Comparison of ENCODE assay signal across 9 mouse cellular contexts in the genomic region with DNA sequence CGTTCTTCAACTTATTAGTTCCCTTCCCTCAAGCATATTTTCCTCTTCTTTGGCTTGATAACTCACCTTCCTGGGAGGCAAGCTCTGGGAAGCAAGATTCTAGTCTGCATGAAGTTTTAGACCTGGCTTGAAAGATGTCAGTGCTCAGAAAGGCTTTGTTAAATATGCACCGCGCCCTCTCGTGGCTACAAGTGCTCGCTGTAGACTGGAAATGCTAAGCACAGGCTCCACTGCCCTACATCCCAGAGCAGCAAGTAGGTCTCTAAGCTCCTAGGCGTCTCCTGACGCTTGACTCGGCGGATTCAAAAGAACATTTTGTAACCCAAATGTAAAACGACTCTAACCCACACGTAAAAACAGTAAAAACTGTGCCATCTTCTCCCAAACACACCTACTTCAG. TPM values are rescaled to one million over a fixed set of nuclear protein-coding genes. Genes with fewer than 3 reads are reported as not detected.
DNase-seq lines count a peak whose midpoint lies in the region; ATAC-seq and TF ChIP-seq lines count a peak whose summit lies in the region.
"Had no signal": no experiment of that assay in that cellular context is flagged by ENCODE, and none has a peak within 500 bp of the region (broad histone marks: within the 10 kb centered on the region; RNA-seq: fewer than 3 reads in every experiment).

No protein-coding gene starts in this region.

- H3K27me3 ChIP-seq in kidney, adult 2 months (replicated peaks; ENCODE audit: control insufficient read depth, insufficient read depth, low read length), result no peaks in the 10 kb centered on the region
- no peaks in the 10 kb centered on the region for H3K27me3 ChIP-seq in limb, embryonic 10.5 days (ENCODE audit: low read depth, poor library complexity, severe bottlenecking)
- no peaks in the 10 kb centered on the region for H3K27me3 ChIP-seq in neural tube, embryonic 11.5 days (ENCODE audit: control insufficient read depth, insufficient read depth, low read length)
- H3K27me3 ChIP-seq: embryonic facial prominence, embryonic 15.5 days had no signal

- no peak overlapping the region for H3K9ac ChIP-seq in neural tube, embryonic 11.5 days (ENCODE audit: low read length)
- H3K9ac ChIP-seq: embryonic facial prominence, embryonic 15.5 days had no signal

- no peaks in the 10 kb centered on the region for H3K4me1 ChIP-seq in kidney, adult 2 months (ENCODE audit: control insufficient read depth, insufficient read depth, low read length)
- peaks cover 9% of the 10 kb centered on the region; the same call in 1 of the 2 replicates for H3K4me1 ChIP-seq in limb, embryonic 10.5 days
- H3K4me1 ChIP-seq in neural tube, embryonic 11.5 days (ENCODE audit: control insufficient read depth, insufficient read depth, low read length), result no peaks in the 10 kb centered on the region

- WGBS in kidney, adult 2 months, result 3% methylated on average over 11 of the region's 11 CpGs
- WGBS in limb, embryonic 10.5 days, result 7% methylated on average over 11 of the region's 11 CpGs
- WGBS in neural tube, embryonic 11.5 days, result 4% methylated on average over 11 of the region's 11 CpGs

- no peak overlapping the region for H3K4me2 ChIP-seq in neural tube, embryonic 11.5 days (ENCODE audit: low read depth)
- H3K4me2 ChIP-seq: embryonic facial prominence, embryonic 15.5 days had no signal

- peak; percentile 83 for TF ChIP-seq CTCF in kidney, adult 2 months (conservative IDR thresholded peaks at IDR 0.05; ENCODE audit: insufficient read depth, insufficient read length, low read depth, low read length)

- no peak overlapping the region for H3K4me3 ChIP-seq in kidney, adult 2 months (ENCODE audit: insufficient read depth, low read depth, low read length)
- H3K4me3 ChIP-seq in limb, embryonic 10.5 days, result no peak overlapping the region
- H3K4me3 ChIP-seq in neural tube, embryonic 11.5 days (ENCODE audit: low read depth, low read length), result no peak overlapping the region
- H3K4me3 ChIP-seq: embryonic facial prominence, embryonic 15.5 days had no signal

- H3K36me3 ChIP-seq in kidney, adult 2 months (ENCODE audit: control insufficient read depth, insufficient read depth, low read length), result no peaks in the 10 kb centered on the region
- no peaks in the 10 kb centered on the region for H3K36me3 ChIP-seq in limb, embryonic 10.5 days
- no peaks in the 10 kb centered on the region for H3K36me3 ChIP-seq in neural tube, embryonic 11.5 days (ENCODE audit: control insufficient read depth, insufficient read depth, low read length)
- H3K36me3 ChIP-seq: embryonic facial prominence, embryonic 15.5 days had no signal

- H3K9me3 ChIP-seq in limb, embryonic 10.5 days (replicated peaks), result no peaks in the 10 kb centered on the region
- no peaks in the 10 kb centered on the region for H3K9me3 ChIP-seq in neural tube, embryonic 11.5 days (ENCODE audit: control insufficient read depth, low read length)
- H3K9me3 ChIP-seq: embryonic facial prominence, embryonic 15.5 days had no signal

- DNase-seq in 3134 (ENCODE audit: extremely low read depth, insufficient read length, low spot score) (peak; percentile 20), WW6 (ENCODE audit: low read depth, low spot score) (peak; percentile 33)
- peak; percentile 72 to 82 for DNase-seq in cerebellum, postnatal 36 days
- peak; percentile 43 to 45 for DNase-seq in gastrocnemius, adult 8-10 months (ENCODE audit: low spot score in 2 of 2)
- DNase-seq in kidney, adult 2 months, result peak; percentile 76
- peak; percentile 74 for DNase-seq in limb, embryonic 10.5 days (ENCODE audit: low spot score)
- peak; percentile 82 for DNase-seq in neural tube, embryonic 11.5 days (ENCODE audit: low spot score)
- peak; percentile 89 for DNase-seq in telencephalon, adult 2 months (ENCODE audit: low read depth, low spot score)

- TF ChIP-seq POLR2A in kidney, adult 2 months (IDR thresholded peaks at IDR 0.05; ENCODE audit: low read depth, low read length), result no peak

- H3K27ac ChIP-seq in kidney, adult 2 months (ENCODE audit: insufficient read depth, low read depth, low read length), result no peak overlapping the region
- H3K27ac ChIP-seq in limb, embryonic 10.5 days, result no peak overlapping the region
- H3K27ac ChIP-seq in neural tube, embryonic 11.5 days (ENCODE audit: low read depth, low read length), result no peak overlapping the region
- H3K27ac ChIP-seq: embryonic facial prominence, embryonic 15.5 days had no signal

- ATAC-seq in neural tube, embryonic 11.5 days (ENCODE audit: insufficient read depth, low FRiP score, low TSS enrichment), result no peak

RNA-seq across cellular contexts. Expression of gene Art2b, which starts 44.3 kb away (rescaled TPM):
- total RNA-seq in gastrocnemius, adult 8-10 months (2022), result not detected
- polyA plus RNA-seq in kidney, adult 2 months (2012; rRNA removed), result 0.16 and 0.69 TPM in 2 replicates
- polyA plus RNA-seq in limb, embryonic 10.5 days (2016; fragmentation: Nextera tagmentation; extraction: Ambion mirVana), result not detected in 2 replicates
- polyA plus RNA-seq in neural tube, embryonic 11.5 days (2014; fragmentation: Nextera tagmentation; extraction: Ambion mirVana), result not detected in 2 replicates
- polyA plus RNA-seq: embryonic facial prominence, embryonic 15.5 days had no signal

Comparison
In these comparisons a context has a peak if more than half of its experiments do, and no peak if none do; other contexts are left out.
1. DNase-seq: peak in every context shown above with its lines; median percentile 89 in telencephalon, adult 2 months; 82 in neural tube, embryonic 11.5 days; 77 in cerebellum, postnatal 36 days; 76 in kidney, adult 2 months; 74 in limb, embryonic 10.5 days; 44 in gastrocnemius, adult 8-10 months; 33 in WW6; 20 in 3134.